Mouse (Mus musculus) midbrain, embryonic 14.5 days (tissue): Measurements from ENCODE around the gene Ugt1a6a. TPM values are rescaled to one million over a fixed set of nuclear protein-coding genes. Genes with fewer than 3 reads are reported as not detected.

ENCODE experiments used
- ATAC-seq: fragments of 200-750 bp; cut with Nextera tagmentation; 2 replicates; pipeline ENCODE4 v1.8.0; 2017; ENCODE audit warnings: moderate number of reproducible peaks, moderate library complexity; ENCODE audit not compliant: low FRiP score, low TSS enrichment
- DNase-seq: peaks from one replicate; pipeline ENCODE4 v3.0.0-alpha.2; 2015
- H3K27ac ChIP-seq: fragments of 300-500 bp; sonication (generic); replicated peaks from 2 replicates; pipeline ENCODE4 v1.5.1; 2014; ENCODE audit warnings: mild to moderate bottlenecking, low read depth, low read length, moderate library complexity
- H3K27me3 ChIP-seq: fragments of 300-500 bp; sonication (generic); 2 replicates; pipeline ENCODE4 v1.6.1; 2014; ENCODE audit warnings: low read length, control low read depth, mixed read lengths; ENCODE audit not compliant: control insufficient read depth, insufficient read depth
- H3K36me3 ChIP-seq: fragments of 300-500 bp; sonication (generic); 2 replicates; pipeline ENCODE4 v1.6.1; 2014; ENCODE audit warnings: low read length, control low read depth; ENCODE audit not compliant: control insufficient read depth, insufficient read depth
- H3K4me1 ChIP-seq: fragments of 300-500 bp; sonication (generic); 2 replicates; pipeline ENCODE4 v1.6.1; 2014; ENCODE audit warnings: mild to moderate bottlenecking, antibody characterized with exemption, low read length, control low read depth; ENCODE audit not compliant: control insufficient read depth, insufficient read depth
- H3K4me2 ChIP-seq: fragments of 300-500 bp; sonication (generic); 2 replicates; pipeline ENCODE4 v1.6.1; 2014; ENCODE audit warnings: mild to moderate bottlenecking, low read length, moderate library complexity
- H3K4me3 ChIP-seq: fragments of 300-500 bp; sonication (generic); replicated peaks from 2 replicates; pipeline ENCODE4 v1.5.1; 2014; ENCODE audit warnings: low read depth, low read length
- H3K9ac ChIP-seq: fragments of 300-500 bp; sonication (generic); replicated peaks from 2 replicates; pipeline ENCODE4 v1.6.1; 2014; ENCODE audit warnings: mild to moderate bottlenecking, low read length, moderate library complexity
- H3K9me3 ChIP-seq: fragments of 300-500 bp; sonication (generic); 2 replicates; pipeline ENCODE4 v1.6.1; 2016; ENCODE audit warnings: low read length, control low read depth, mixed read lengths; ENCODE audit not compliant: control insufficient read depth
- WGBS: fragments of 180-500 bp; shearing (Covaris S2); extraction: QIAGEN DNeasy Blood & Tissue Kit; methylation state at CpG from one replicate; pipeline ENCODE4 v1.1.7; 2014; 5-methylcytosine and 5-hydroxymethylcytosine counted together
- polyA plus RNA-seq: library from polyadenylated mRNA; unstranded; fragments of >200 nt; fragmentation: Nextera tagmentation; extraction: Ambion mirVana; gene quantifications from 2 replicates; pipeline ENCODE4 v1.2.1, GENCODE M21; 2014

The Ugt1a6a gene
- polyA plus RNA-seq, 1 experiment from 2014 or later: 0.72 TPM

DNA sequence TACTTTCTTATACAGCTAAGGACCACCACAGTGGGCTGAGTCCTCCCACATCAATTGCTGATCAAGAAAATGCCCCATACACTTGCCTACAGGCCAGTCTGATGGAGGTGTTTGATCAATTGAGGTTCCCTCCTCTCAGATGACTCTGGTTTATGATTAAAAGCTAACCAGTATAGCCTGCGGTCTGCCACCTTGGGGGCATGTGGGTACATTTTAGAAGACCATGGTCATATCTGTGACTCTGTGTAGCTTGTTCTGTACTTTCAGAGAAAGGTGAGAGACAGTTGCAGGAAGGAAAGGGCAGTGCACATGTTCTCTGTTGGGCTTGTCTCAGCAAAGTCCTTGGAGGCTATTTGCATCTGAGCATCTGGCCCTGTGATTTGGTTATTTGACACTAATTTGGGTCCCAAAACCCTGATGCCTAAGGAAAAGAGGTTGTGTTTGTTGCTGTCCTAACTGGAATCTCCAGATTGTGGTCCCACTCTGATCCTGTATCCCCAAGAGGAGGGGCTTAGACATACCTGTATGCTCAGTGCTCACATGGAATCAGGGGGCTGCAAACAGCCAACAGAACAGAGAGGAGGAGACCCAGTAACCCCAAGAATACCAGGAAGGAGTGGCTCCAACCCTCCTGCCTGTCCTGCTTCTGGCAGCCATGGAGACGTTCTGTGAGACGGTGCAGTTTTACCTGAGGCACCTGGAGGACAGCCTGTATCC, 98.2 kb downstream of the Ugt1a6a start:
- DNase-seq: no peak
- Histone ChIP-seq H3K27me3 (no peaks in the 10 kb centered on the region), H3K36me3 (no peaks in the 10 kb centered on the region), H3K4me1 (no peaks in the 10 kb centered on the region), H3K9me3 (peaks cover 98% of the 10 kb centered on the region), H3K9ac (no peak overlapping the region), H3K4me3 (no peak overlapping the region), H3K4me2 (no peak overlapping the region), H3K27ac (no peak overlapping the region)
- ATAC-seq: no peak
- 53% methylated on average over 3 of the region's 3 CpGs for WGBS

DNA sequence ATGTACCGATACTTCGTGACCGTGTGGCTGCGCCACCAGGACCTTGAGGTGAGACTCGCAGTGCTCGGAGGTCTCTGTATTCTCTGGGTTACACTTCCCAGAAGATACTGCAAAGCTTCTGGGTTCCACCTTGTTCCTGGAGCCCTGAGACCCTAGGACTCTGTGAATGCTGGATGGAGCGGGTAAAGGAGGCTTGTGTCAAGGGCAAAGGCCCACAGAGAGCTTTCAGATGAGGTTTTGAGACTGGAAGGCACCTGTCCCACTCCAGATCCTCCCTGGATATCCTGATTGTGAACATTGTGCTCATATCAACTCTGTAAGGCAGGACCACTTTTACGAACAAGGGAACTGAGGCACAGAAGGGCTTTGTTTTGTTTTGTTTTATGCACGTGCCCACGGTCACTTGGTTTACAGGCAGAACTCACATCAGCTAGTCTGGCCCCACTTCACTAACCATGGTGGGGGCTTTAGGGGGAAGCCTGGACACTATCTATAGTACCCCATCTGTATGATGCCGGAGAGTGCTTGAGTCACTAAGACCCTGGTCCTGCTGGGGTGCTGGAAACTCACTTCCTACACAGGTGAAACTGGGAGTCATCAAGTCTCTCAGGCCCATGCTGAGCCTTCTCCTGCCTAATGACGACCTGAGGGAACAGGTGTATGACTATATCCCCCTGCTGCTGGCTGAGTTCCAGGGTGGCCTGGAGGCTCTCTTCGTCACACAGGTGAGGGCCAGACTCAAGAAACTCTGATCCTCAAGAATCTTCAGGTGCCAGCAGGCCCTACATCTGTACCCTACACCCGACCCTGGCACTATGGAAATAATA, 99.0 kb downstream of the Ugt1a6a start:
- 67% methylated on average over 14 of the region's 14 CpGs for WGBS

DNA sequence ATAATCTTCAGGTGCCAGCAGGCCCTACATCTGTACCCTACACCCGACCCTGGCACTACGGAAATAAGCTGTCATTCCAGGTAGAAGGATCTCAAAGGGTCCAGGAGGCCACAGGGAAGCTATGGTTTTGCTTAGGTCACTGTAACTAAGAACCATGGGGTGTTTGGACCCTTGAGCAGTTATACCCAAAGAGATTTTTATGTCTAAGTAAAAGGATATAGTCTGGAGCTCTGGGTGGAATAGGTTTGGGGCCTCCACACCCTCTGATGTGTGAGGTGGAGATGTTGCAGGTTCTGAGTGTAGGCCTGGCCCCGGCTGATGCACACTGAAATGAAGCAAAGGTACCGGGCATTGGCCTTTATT, 99.6 kb downstream of the Ugt1a6a start:
- Histone ChIP-seq H3K27me3 (no peaks in the 10 kb centered on the region), H3K27ac (no peak overlapping the region), H3K4me1 (no peaks in the 10 kb centered on the region), H3K4me2 (no peak overlapping the region), H3K4me3 (no peak overlapping the region), H3K9me3 (peaks cover 98% of the 10 kb centered on the region), H3K36me3 (no peaks in the 10 kb centered on the region), H3K9ac (no peak overlapping the region)
- ATAC-seq (no peak), DNase-seq (no peak)
- 66% methylated on average over 4 of the region's 4 CpGs for WGBS

More for the DNA sequence above, 99.0 kb downstream of the Ugt1a6a start:
- Histone ChIP-seq H3K4me2 (no peak overlapping the region), H3K4me1 (no peaks in the 10 kb centered on the region), H3K27ac (no peak overlapping the region), H3K9me3 (peaks cover 98% of the 10 kb centered on the region), H3K9ac (no peak overlapping the region), H3K27me3 (no peaks in the 10 kb centered on the region), H3K4me3 (no peak overlapping the region), H3K36me3 (no peaks in the 10 kb centered on the region)
- ATAC-seq (0 out of 2 replicates have a peak, but pooled peaks have one; percentile 4), DNase-seq (no peak)

DNA sequence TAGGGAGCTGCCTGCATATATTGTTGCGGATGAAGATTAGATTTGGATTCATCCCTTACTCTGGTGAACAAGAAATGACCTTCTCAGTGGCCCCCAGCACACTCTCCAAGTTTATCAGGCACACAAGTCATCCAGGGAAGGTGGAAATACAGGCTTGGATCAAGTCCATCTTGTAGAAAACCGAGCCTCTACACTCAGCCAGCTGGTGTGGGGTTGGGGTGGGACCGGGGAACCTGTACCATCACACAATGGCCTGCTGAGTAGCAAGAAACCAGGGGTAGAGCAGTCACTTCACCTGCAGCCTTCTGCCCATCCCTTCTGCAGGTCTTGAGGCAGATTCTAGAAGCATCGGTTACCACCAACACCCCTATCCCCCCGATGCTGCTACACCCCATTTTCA, 100.0 kb downstream of the Ugt1a6a start:
- Histone ChIP-seq H3K9me3 (peaks cover 98% of the 10 kb centered on the region), H3K9ac (no peak overlapping the region), H3K27ac (no peak overlapping the region), H3K4me3 (no peak overlapping the region), H3K36me3 (no peaks in the 10 kb centered on the region), H3K27me3 (no peaks in the 10 kb centered on the region), H3K4me2 (no peak overlapping the region), H3K4me1 (no peaks in the 10 kb centered on the region)
- 0 out of 2 replicates have a peak, but pooled peaks have one; percentile 0 for ATAC-seq
- 43% methylated on average over 5 of the region's 5 CpGs for WGBS
- DNase-seq: no peak

DNA sequence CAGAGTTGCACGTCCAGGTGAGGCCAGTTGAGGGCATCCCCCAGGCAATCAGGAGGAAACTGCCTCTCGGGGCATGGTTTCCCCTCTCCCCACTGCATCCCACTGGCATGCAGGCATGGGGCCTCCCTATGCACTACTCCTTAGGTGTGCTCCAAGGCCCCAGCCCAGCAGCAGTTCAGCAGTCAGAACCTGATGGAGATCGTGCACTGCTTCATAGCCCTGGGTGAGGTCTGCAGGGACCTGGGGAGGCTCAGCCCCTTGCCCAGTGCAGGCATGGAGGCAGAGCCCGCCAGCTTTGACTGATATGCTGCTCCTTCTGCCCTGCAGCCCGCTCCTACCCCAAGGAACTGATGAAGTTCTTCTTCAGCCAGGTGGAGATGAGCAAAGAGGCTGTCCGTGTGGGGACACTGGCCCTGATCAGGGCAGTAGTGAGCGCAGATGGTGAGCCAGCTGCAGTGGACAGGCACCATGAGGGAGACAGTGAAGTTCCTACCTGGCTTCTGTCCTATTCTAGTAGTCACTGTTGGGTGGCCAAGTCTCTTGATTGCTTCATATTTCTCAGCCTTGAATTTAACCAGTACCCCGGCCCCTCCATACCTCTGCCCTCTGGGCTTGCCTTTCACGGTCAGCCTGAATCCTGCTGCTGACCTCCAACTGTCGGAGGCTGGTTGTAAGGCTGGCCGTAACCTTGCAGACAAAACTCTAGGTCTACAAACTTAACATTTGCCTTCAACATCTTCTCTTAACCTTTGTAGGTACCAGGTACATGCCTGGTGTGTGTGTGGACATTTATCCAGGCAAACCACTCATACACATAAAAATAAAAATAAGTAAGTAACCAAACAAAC, 100.7 kb downstream of the Ugt1a6a start:
- H3K9me3 ChIP-seq: peaks cover 98% of the 10 kb centered on the region
- H3K4me1 ChIP-seq: no peaks in the 10 kb centered on the region
- no peak overlapping the region for H3K27ac ChIP-seq
- H3K36me3 ChIP-seq: no peaks in the 10 kb centered on the region
- DNase-seq (no peak), ATAC-seq (0 out of 2 replicates have a peak, but pooled peaks have one; percentile 5)
- 65% methylated on average over 11 of the region's 11 CpGs for WGBS
- H3K4me2 ChIP-seq: no peak overlapping the region
- H3K27me3 ChIP-seq: no peaks in the 10 kb centered on the region
- no peak overlapping the region for H3K4me3 ChIP-seq
- no peak overlapping the region for H3K9ac ChIP-seq

DNA sequence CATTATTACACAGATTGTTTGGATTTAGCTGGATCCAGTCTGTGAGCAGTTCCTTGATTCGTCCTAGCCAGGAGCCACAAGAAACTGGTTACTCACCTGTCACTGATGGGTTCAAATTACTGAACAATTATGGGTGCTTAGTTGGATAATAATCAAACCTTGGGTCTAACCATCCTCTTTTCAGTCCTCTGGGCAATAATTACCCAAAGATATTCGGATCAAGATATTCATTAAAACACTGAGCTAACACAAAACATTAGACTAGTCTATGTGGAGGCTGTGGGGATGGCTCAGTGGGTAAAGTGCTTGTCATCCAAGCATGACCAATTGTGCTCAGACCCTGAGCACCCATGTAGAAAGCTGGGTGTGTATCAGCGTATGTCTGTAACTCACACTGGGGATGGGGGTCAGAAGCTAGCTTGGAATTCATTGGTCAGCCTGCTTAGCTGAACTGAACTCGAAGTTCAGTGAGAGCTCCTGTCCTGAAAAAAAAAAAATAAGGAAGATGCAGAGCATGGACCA, 101.3 kb downstream of the Ugt1a6a start:
- ATAC-seq: no peak
- no peak overlapping the region for H3K4me3 ChIP-seq
- H3K4me2 ChIP-seq: no peak overlapping the region
- H3K27me3 ChIP-seq: no peaks in the 10 kb centered on the region
- no peak overlapping the region for H3K27ac ChIP-seq
- H3K36me3 ChIP-seq: no peaks in the 10 kb centered on the region
- no peak for DNase-seq
- no peak overlapping the region for H3K9ac ChIP-seq
- H3K4me1 ChIP-seq: no peaks in the 10 kb centered on the region
- WGBS: 58% methylated on average over 4 of the region's 4 CpGs
- H3K9me3 ChIP-seq: peaks cover 98% of the 10 kb centered on the region

DNA sequence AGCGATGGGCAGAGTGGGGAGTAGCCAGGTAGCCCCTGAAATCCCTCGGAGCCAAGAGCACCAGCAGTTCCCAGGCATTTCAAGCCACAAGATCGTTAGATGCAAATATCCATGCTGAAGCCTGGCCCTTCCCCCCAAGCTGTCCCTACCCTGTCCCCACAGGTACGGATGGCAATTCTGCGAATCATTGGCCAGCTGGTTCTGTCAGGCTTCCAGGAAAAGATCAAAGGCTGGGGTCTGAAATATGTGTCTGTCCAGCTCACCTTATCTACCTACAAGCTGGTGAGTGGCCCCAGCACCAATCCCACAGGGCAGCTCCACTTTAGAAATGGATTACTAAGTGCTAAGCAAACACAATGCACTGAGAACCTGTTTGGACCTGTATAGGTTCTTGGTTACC, 102.7 kb downstream of the Ugt1a6a start:
- Histone ChIP-seq H3K4me2 (no peak overlapping the region), H3K9me3 (peaks cover 98% of the 10 kb centered on the region), H3K27me3 (no peaks in the 10 kb centered on the region), H3K36me3 (no peaks in the 10 kb centered on the region), H3K9ac (no peak overlapping the region), H3K27ac (no peak overlapping the region), H3K4me3 (no peak overlapping the region), H3K4me1 (no peaks in the 10 kb centered on the region)
- DNase-seq: no peak
- no peak for ATAC-seq
- WGBS: 79% methylated on average over 5 of the region's 5 CpGs

GRCm38 (mm10) chr1:88238771-88239170, 104.2 kb downstream of the Ugt1a6a start:
- DNase-seq: no peak
- H3K4me1 ChIP-seq: no peaks in the 10 kb centered on the region
- no peaks in the 10 kb centered on the region for H3K27me3 ChIP-seq
- H3K9me3 ChIP-seq: peaks cover 96% of the 10 kb centered on the region
- no peak overlapping the region for H3K9ac ChIP-seq
- no peak overlapping the region for H3K4me2 ChIP-seq
- no peak overlapping the region for H3K27ac ChIP-seq
- no peak overlapping the region for H3K4me3 ChIP-seq
- 78% methylated on average over 6 of the region's 6 CpGs for WGBS
- no peaks in the 10 kb centered on the region for H3K36me3 ChIP-seq
- no peak for ATAC-seq
